Mouse (Mus musculus) C2C12 (cell line): ENCODE measurements around the gene Zfp652.

Source experiments
- CTCF ChIP-seq: IDR thresholded peaks from one replicate; pipeline ENCODE4 v1.5.1; 2011; ENCODE audit not compliant: control insufficient read depth, insufficient read depth, insufficient read length
- MAX ChIP-seq: IDR thresholded peaks from one replicate; pipeline ENCODE4 v1.6.1; 2011; ENCODE audit warnings: mild to moderate bottlenecking, control low read depth
- MYOD1 ChIP-seq: IDR thresholded peaks from one replicate; pipeline ENCODE4 v1.6.1; 2011; ENCODE audit warnings: low read depth; ENCODE audit not compliant: control insufficient read depth, insufficient read length
- MYOG ChIP-seq: IDR thresholded peaks from one replicate; pipeline ENCODE4 v1.6.1; 2011; ENCODE audit not compliant: control insufficient read depth, insufficient read length; ENCODE audit errors: extremely low read depth

DNA sequence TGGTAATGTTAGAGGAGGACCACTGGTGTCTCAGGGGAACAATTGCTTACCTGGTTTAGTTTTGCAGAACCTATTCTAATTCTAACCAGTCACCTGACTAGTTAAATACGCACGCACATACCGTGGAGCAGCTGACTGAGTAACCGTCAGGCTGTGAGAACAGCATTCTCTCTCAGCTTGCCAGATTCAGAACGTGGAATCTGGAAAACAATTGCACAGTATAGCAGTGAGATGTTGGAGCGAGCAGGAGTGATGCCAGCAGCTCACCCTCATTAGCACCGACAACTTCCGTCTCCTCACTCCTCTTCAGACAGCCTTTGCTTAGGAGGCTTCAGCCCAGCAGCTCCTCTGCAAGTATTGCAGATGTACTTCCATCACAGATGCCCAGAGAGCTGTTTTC is 3.7 kb downstream of the Zfp652 start:
- TF ChIP-seq MYOD1: no peak
- TF ChIP-seq CTCF: no peak
- TF ChIP-seq MAX: no peak
- TF ChIP-seq MYOG: no peak
